Mouse (Mus musculus): ENCODE measurements at regions not wholly inside any gene's neighbourhood (a gene's known extent, or its start where the extent isn't known, plus 50 kb on each side); places are given as distances from the start of the nearest gene placed in this dataset. TPM values are rescaled to one million over a fixed set of nuclear protein-coding genes. Genes with fewer than 3 reads are reported as not detected.

GRCm38 (mm10) chr11:91944336-91944735 is 367.0 kb upstream of the Kif2b start:
- H3K27me3 ChIP-seq, result no peaks in the 10 kb centered on the region
- no peak overlapping the region for H3K27ac ChIP-seq
- H3K9ac ChIP-seq (replicated peaks), result no peak overlapping the region
- H3K36me3 ChIP-seq, result no peaks in the 10 kb centered on the region
- 79% methylated on average over 2 of the region's 2 CpGs for whole genome bisulfite sequencing
- no peak overlapping the region for H3K4me2 ChIP-seq (replicated peaks)
- no peaks in the 10 kb centered on the region for H3K4me1 ChIP-seq (replicated peaks)
- ATAC-seq, result no peak
- H3K4me3 ChIP-seq (replicated peaks), result no peak overlapping the region
- H3K9me3 ChIP-seq, result no peaks in the 10 kb centered on the region

Small RNAs in the stretch of these regions (microRNA-seq; reads per million reads assigned to microRNA genes)
- gene Gm22702, result not detected
